Mouse (Mus musculus): Measurements from ENCODE around the gene Amtn.
"Not testable (repeated sequence)": the region's sequence is repeated elsewhere in the genome, so short reads cannot be mapped to it uniquely, and the experiment has no call there.

DNA sequence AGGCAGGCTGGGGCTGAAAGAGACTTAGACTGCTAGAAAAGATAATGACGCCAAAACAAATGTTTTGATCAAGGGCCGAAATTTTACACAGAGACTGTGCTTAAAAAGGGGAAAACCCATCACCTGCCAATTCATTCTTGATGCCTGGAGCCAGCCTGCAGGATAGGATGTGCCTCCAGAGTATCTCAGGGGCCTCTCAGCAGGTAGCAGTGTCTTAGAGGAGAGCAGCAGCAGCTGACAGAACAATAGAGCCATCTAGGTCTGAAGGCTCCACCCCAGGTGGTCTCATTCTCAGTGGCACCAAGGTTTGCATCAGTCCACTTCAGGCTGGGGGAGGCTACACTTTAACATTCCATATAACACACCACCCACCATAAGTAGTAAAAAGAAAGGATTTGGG lies 27.4 kb upstream of the Amtn start:
- not testable (repeated sequence) for TF ChIP-seq UBTF (IDR thresholded peaks at IDR 0.05; ENCODE audit: low read depth, low read length); POLR2A (IDR thresholded peaks at IDR 0.05; ENCODE audit: low read depth, low read length); POLR2AphosphoS2 (IDR thresholded peaks at IDR 0.05; ENCODE audit: low read depth, low read length); ELF1 (IDR thresholded peaks at IDR 0.05; ENCODE audit: low read depth, low read length); TCF12 (IDR thresholded peaks at IDR 0.05; ENCODE audit: low read depth, low read length); EP300 (IDR thresholded peaks at IDR 0.05; ENCODE audit: low read length); HCFC1 (IDR thresholded peaks at IDR 0.05; ENCODE audit: low read depth, low read length); CTCF (conservative IDR thresholded peaks at IDR 0.05 in 1 of 2, IDR thresholded peaks at IDR 0.05 in 1 of 2; ENCODE audit: low read depth in 2 of 2, low read length in 2 of 2); PAX5 (IDR thresholded peaks at IDR 0.05; ENCODE audit: low read length); ZMIZ1 (IDR thresholded peaks at IDR 0.05; ENCODE audit: low read depth, low read length); SIN3A (IDR thresholded peaks at IDR 0.05; ENCODE audit: low read length); USF1 (IDR thresholded peaks at IDR 0.05; ENCODE audit: low read depth, low read length); USF2 (conservative IDR thresholded peaks at IDR 0.05; ENCODE audit: low read depth, low read length)

All from CH12.LX (cell line).